Mouse (Mus musculus) small intestine, adult 2 months (tissue): Measurements from ENCODE around the gene Car4.

Experiments used
- CTCF ChIP-seq: fragments of 200-500 bp; IDR thresholded peaks from 2 replicates; pipeline ENCODE4 v1.5.1; 2012; ENCODE audit warnings: low read depth, mild to moderate bottlenecking, control low read depth, inconsistent platforms, low read length, moderate library complexity, mixed read lengths; ENCODE audit not compliant: insufficient replicate concordance, insufficient read length; ENCODE audit errors: extremely low read depth
- POLR2A ChIP-seq: fragments of 200-500 bp; IDR thresholded peaks from 2 replicates; pipeline ENCODE4 v1.6.1; 2012; ENCODE audit warnings: low read depth, mild to moderate bottlenecking, control low read depth, inconsistent platforms, low read length, moderate library complexity

DNA sequence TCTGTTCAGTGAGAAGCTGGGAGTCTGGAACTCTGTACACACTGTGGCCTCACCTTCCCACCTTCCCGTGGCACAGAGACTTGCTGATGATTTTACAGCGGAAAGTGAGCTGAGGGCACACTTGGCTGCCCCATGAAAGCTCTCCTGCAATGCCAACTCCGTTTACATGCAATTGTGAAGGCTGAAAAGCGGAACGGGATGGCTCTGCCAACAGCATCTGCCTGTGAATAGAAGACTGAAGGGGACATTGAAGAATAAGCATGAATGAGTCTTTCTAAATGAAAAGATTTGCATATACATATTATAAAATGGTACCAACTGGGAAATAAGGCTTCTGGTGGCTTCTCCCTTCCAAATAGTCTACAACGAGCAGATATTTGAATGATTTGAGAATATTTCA is 10.4 kb upstream of the Car4 start:
- no peak for TF ChIP-seq CTCF
- no peak for TF ChIP-seq POLR2A
